Mouse (Mus musculus) embryonic fibroblast, embryonic 13.5 days (primary cell): ENCODE measurements at regions not wholly inside any gene's neighbourhood (a gene's known extent, or its start where the extent isn't known, plus 50 kb on each side); places are given as distances from the start of the nearest gene placed in this dataset.

Experiments used
- CTCF ChIP-seq: IDR thresholded peaks from 2 replicates; pipeline ENCODE4 v1.5.1; 2011; ENCODE audit warnings: mild to moderate bottlenecking, control low read depth, low read length, moderate library complexity, borderline replicate concordance; ENCODE audit not compliant: insufficient read depth
- POLR2A ChIP-seq: IDR thresholded peaks from 2 replicates; pipeline ENCODE4 v1.6.1; 2011; ENCODE audit warnings: low read depth, mild to moderate bottlenecking, control low read depth, low read length, moderate library complexity

GRCm38 (mm10) chr5:51922973-51923372 lies 267.3 kb downstream of the Dhx15 start:
- TF ChIP-seq POLR2A (no peak), CTCF (no peak)
